Mouse (Mus musculus) layer of hippocampus, adult 8-10 months (tissue): Measurements from ENCODE around the gene Srebf1. TPM values are rescaled to one million over a fixed set of nuclear protein-coding genes. Genes with fewer than 3 reads are reported as not detected.

ENCODE experiments used
- DNase-seq, 2 experiments: peaks; one replicate each; pipeline ENCODE4 v3.0.0; 2022; ENCODE audit warnings: low spot score in 2 of 2
- microRNA-seq, 2 experiments: library from miRNA; unstranded; fragments of <30 nt; microRNA quantifications; one replicate each; pipeline ENCODE4 v1.2.0; 2022
- total RNA-seq, 4 experiments: library from RNA; stranded (reverse); gene quantifications; 2 replicates each; pipeline ENCODE4 v1.2.4; 2022

Srebf1 gene
- total RNA-seq, 4 experiments from 2014 or later: 84.3 to 119 (median 101) TPM

GRCm38 (mm10) chr11:60150677-60151076, 71.7 kb downstream of the Srebf1 start:
- no peak for DNase-seq

Small RNA genes lying within 50 kb of the gene (microRNA-seq; reads per million reads assigned to microRNA genes)
- gene Mir6921 (0 reads per million in 2 experiments), gene Mir6922 (0.25 to 1.3 reads per million in 2 experiments)

Other genes starting within 250 kb of the Srebf1 start
- 1 to 10 TPM; 3.0 to 7.8 (median 6.2) TPM for gene Pemt, start 176.1 kb downstream of the Srebf1 start, total RNA-seq
- gene Rai1, start 117.6 kb downstream of the Srebf1 start, total RNA-seq: 10 to 100 TPM; 70.5 to 85.6 (median 78.1) TPM
- gene Tom1l2, start 130.3 kb upstream of the Srebf1 start, total RNA-seq: 100 to 1,000 TPM; 179 to 207 (median 191) TPM
- gene Drc3, start 130.7 kb upstream of the Srebf1 start, total RNA-seq: 1 to 10 TPM; 7.3 to 8.5 (median 7.8) TPM
- 10 to 100 TPM; 42.0 to 50.6 (median 46.2) TPM for gene Gid4, start 194.6 kb upstream of the Srebf1 start, total RNA-seq
- gene Atpaf2, start 195.9 kb upstream of the Srebf1 start, total RNA-seq: 10 to 100 TPM; 25.9 to 28.8 (median 26.8) TPM
- gene Drg2, start 232.0 kb upstream of the Srebf1 start, total RNA-seq: 10 to 100 TPM; 69.5 to 79.9 (median 74.5) TPM
- under 1 TPM; 0.07 to 0.20 (median 0.14) TPM for gene Myo15, start 246.8 kb upstream of the Srebf1 start, total RNA-seq